Mouse (Mus musculus) small intestine, adult 2 months (tissue): ENCODE measurements around the gene Agpat4. TPM values are rescaled to one million over a fixed set of nuclear protein-coding genes. Genes with fewer than 3 reads are reported as not detected.

ENCODE experiments used
- H3K27ac ChIP-seq: fragments of 200-500 bp; 2 replicates; pipeline ENCODE4 v1.5.1; 2012; ENCODE audit warnings: low read depth, low read length, control low read depth, inconsistent platforms; ENCODE audit not compliant: insufficient read depth
- H3K27me3 ChIP-seq: fragments of 200-500 bp; 2 replicates; pipeline ENCODE4 v1.6.1; 2012; ENCODE audit warnings: mild to moderate bottlenecking, moderate library complexity, low read length, inconsistent platforms; ENCODE audit not compliant: control insufficient read depth, insufficient read depth
- H3K36me3 ChIP-seq: fragments of 200-500 bp; 2 replicates; pipeline ENCODE4 v1.6.1; 2012; ENCODE audit warnings: mild to moderate bottlenecking, low read length, control low read depth, inconsistent platforms; ENCODE audit not compliant: control insufficient read depth, insufficient read depth
- H3K4me1 ChIP-seq: fragments of 200-500 bp; 2 replicates; pipeline ENCODE4 v1.6.1; 2012; ENCODE audit warnings: low read length, inconsistent platforms, mixed read lengths; ENCODE audit not compliant: control insufficient read depth, insufficient read depth, insufficient read length
- H3K4me3 ChIP-seq: fragments of 200-500 bp; 2 replicates; pipeline ENCODE4 v1.5.1; 2012; ENCODE audit warnings: low read depth, mild to moderate bottlenecking, control low read depth, inconsistent platforms, low read length, moderate library complexity
- CTCF ChIP-seq: fragments of 200-500 bp; IDR thresholded peaks from 2 replicates; pipeline ENCODE4 v1.5.1; 2012; ENCODE audit warnings: low read depth, mild to moderate bottlenecking, control low read depth, inconsistent platforms, low read length, moderate library complexity, mixed read lengths; ENCODE audit not compliant: insufficient replicate concordance, insufficient read length; ENCODE audit errors: extremely low read depth
- POLR2A ChIP-seq: fragments of 200-500 bp; IDR thresholded peaks from 2 replicates; pipeline ENCODE4 v1.6.1; 2012; ENCODE audit warnings: low read depth, mild to moderate bottlenecking, control low read depth, inconsistent platforms, low read length, moderate library complexity
- WGBS: fragments of 180-500 bp; shearing (Covaris S2); methylation state at CpG from one replicate; pipeline ENCODE4 v1.1.7; 2018; 5-methylcytosine and 5-hydroxymethylcytosine counted together
- polyA plus RNA-seq: library from polyadenylated mRNA; depleted of rRNA; stranded (reverse); fragments of >200 nt; gene quantifications from 2 replicates; pipeline ENCODE4 v1.2.3, GENCODE M21; 2012

The Agpat4 gene
- polyA plus RNA-seq, 1 experiment: 10.3 TPM

DNA sequence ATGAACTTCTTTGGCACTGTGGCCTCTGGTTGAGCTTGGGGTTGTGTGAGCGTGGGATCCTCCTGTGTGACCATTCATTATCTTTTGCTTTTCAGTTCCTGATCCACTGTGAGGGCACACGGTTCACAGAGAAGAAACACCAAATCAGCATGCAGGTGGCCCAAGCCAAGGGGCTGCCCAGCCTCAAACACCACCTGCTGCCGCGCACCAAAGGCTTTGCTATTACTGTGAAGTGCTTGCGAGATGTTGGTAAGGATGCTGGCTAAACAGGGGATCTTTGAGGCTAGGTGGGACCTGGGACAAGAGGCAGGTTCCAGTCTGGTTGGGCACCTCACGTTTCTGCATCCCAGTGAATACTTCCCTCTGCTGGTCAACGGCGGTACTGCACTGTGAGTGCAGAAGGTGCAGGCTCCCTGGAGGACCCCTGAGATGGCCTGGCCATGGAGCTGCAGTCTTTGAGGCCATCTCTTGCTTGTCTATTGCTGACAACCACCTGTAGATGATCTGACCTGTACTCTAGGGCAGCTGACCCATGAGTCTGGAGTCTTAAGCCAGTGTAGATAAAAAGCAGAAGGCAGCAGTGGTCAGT is 92.1 kb downstream of the Agpat4 start:
- TF ChIP-seq CTCF: peak; percentile 95; the same call in 1 of the 2 replicates
- no peak for TF ChIP-seq POLR2A
- H3K27me3 ChIP-seq: no peaks in the 10 kb centered on the region
- 29% methylated on average over 8 of the region's 8 CpGs for WGBS
- H3K36me3 ChIP-seq: peaks cover 3% of the 10 kb centered on the region; the same call in 1 of the 2 replicates
- no peak overlapping the region for H3K4me3 ChIP-seq
- peaks cover 17% of the 10 kb centered on the region for H3K4me1 ChIP-seq
- no peak overlapping the region for H3K27ac ChIP-seq

- Histone ChIP-seq H3K4me3 (no peak overlapping the region), H3K27ac (no peak overlapping the region), H3K4me1 (peaks cover 9% of the 10 kb centered on the region; the same call in 1 of the 2 replicates), H3K27me3 (no peaks in the 10 kb centered on the region), H3K36me3 (peaks cover 5% of the 10 kb centered on the region; the same call in 1 of the 2 replicates)
- TF ChIP-seq POLR2A: no peak
- no peak for TF ChIP-seq CTCF
- 93% methylated on average over 11 of the region's 11 CpGs for WGBS
Measured at GRCm38 (mm10) chr17:12211890-12212289, 93.4 kb downstream of the Agpat4 start.

GRCm38 (mm10) chr17:12212341-12212740 is 93.8 kb downstream of the Agpat4 start:
- TF ChIP-seq POLR2A (no peak), CTCF (no peak)
- Histone ChIP-seq H3K27me3 (no peaks in the 10 kb centered on the region), H3K27ac (no peak overlapping the region), H3K4me3 (no peak overlapping the region), H3K36me3 (peaks cover 5% of the 10 kb centered on the region; the same call in 1 of the 2 replicates), H3K4me1 (peaks cover 9% of the 10 kb centered on the region; the same call in 1 of the 2 replicates)
- 91% methylated on average over 6 of the region's 6 CpGs for WGBS

GRCm38 (mm10) chr17:12213430-12213829 is 94.9 kb downstream of the Agpat4 start:
- TF ChIP-seq CTCF (no peak), POLR2A (no peak)
- peaks cover 3% of the 10 kb centered on the region; the same call in 1 of the 2 replicates for H3K4me1 ChIP-seq
- no peak overlapping the region for H3K27ac ChIP-seq
- 87% methylated on average over 8 of the region's 8 CpGs for WGBS
- H3K27me3 ChIP-seq: no peaks in the 10 kb centered on the region
- H3K36me3 ChIP-seq: peaks cover 11% of the 10 kb centered on the region
- H3K4me3 ChIP-seq: no peak overlapping the region

DNA sequence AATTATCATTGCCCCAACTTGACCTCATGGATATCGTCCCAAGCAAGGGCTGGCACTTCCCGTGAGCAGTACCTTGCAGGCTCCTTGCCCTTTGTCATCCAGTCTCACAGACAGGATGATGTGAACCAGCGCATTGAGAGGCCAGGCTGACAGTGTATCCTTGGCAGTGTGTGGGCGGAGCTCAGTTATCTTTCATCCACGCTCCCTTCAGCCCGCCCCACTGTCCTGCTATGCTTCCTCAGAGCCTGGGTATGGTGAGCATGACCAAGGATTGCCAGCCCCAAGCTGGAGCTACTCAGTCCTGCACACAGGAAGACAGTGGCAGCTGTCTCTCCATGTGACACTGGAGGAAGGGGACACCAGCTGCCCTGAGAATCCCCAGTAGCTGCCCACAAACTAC is 97.7 kb downstream of the Agpat4 start:
- WGBS: 69% methylated on average over 6 of the region's 6 CpGs
- Histone ChIP-seq H3K27ac (no peak overlapping the region), H3K4me3 (no peak overlapping the region), H3K27me3 (no peaks in the 10 kb centered on the region), H3K36me3 (peaks cover 24% of the 10 kb centered on the region), H3K4me1 (no peaks in the 10 kb centered on the region)
- TF ChIP-seq CTCF (no peak), POLR2A (no peak)

- TF ChIP-seq POLR2A: no peak
- TF ChIP-seq CTCF: no peak
- WGBS: 72% methylated on average over 6 of the region's 6 CpGs
- H3K36me3 ChIP-seq: peaks cover 38% of the 10 kb centered on the region
Measured at GRCm38 (mm10) chr17:12221926-12222325, 103.4 kb downstream of the Agpat4 start.

GRCm38 (mm10) chr17:12223682-12224081 is 105.2 kb downstream of the Agpat4 start:
- no peaks in the 10 kb centered on the region for H3K27me3 ChIP-seq
- H3K4me3 ChIP-seq: no peak overlapping the region
- no peak overlapping the region for H3K27ac ChIP-seq
- no peak for TF ChIP-seq POLR2A
- no peak for TF ChIP-seq CTCF
- no peaks in the 10 kb centered on the region for H3K4me1 ChIP-seq
- peaks cover 42% of the 10 kb centered on the region for H3K36me3 ChIP-seq
- 85% methylated on average over 5 of the region's 5 CpGs for WGBS

More at GRCm38 (mm10) chr17:12221926-12222325, 103.4 kb downstream of the Agpat4 start:
- H3K4me3 ChIP-seq: no peak overlapping the region
- H3K27ac ChIP-seq: no peak overlapping the region
- H3K4me1 ChIP-seq: no peaks in the 10 kb centered on the region
- no peaks in the 10 kb centered on the region for H3K27me3 ChIP-seq
